Mouse (Mus musculus) thymus, postnatal 14 days (tissue): ENCODE results near the gene Spata45.

Source experiments
- DNase-seq: peaks from one replicate; pipeline ENCODE4 v3.0.0; 2021

The Spata45 gene

GRCm38 (mm10) chr1:191042106-191042505, 5.7 kb downstream of the Spata45 start:
- no peak for DNase-seq

- no peak for DNase-seq
Observed at GRCm38 (mm10) chr1:191042688-191043087, 6.2 kb downstream of the Spata45 start.

- no peak for DNase-seq
Observed at GRCm38 (mm10) chr1:191045264-191045663, 8.8 kb downstream of the Spata45 start.

- no peak for DNase-seq
Observed at GRCm38 (mm10) chr1:191046231-191046824, 9.9 kb downstream of the Spata45 start.

DNA sequence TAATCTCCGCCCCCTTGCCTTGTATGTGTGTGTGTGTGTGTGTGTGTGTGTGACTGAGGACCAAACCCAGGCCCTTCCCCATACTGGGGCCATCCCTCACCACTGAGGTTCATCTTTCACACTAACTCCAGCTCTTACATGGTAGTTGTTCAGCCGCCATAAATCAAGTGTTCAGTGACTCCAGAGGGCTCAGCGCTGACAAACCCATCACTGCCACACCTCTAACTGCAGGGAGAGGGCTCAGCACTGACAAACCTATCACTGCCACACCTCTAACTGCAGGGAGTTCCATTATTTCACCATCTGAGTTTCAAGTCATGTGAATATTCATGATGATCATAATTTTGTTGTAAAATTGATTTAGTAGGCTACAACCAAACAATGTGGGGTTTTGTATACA, 17.1 kb downstream of the Spata45 start:
- no peak for DNase-seq

DNA sequence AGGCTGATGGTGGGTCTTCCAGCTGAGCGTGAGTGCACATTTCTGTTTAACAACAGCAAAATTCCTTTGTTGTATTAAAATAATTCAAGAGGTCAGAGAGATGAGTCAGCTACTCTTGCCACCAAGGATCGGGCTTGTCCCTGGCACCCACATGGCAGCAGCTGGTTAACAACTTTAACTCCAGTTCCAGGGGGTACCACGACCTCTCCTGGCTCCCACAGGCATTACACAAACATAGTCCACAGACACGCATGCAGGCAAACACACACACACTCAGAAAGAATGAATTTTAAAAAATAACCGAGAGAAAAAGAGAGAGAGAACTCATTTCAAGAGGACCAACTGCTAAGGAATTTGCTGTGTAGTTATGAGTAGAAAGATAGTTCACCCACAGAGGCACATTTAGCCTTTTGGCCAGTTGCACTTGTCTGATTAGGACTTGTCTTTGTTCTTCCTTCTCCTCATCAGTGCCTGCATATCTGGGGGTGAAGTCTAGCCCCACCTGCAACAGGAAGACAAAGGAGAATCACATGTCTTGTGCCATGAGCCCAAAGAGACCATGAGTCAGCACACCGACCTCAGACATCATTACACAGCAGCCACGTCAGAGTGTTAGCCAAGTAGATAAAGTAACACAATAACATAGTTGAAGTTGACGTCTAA, 18.6 kb downstream of the Spata45 start:
- DNase-seq, result no peak

- DNase-seq, result no peak
Observed at GRCm38 (mm10) chr1:191055533-191055873, 19.1 kb downstream of the Spata45 start.

- no peak for DNase-seq
Observed at GRCm38 (mm10) chr1:191057461-191057860, 21.0 kb downstream of the Spata45 start.

DNA sequence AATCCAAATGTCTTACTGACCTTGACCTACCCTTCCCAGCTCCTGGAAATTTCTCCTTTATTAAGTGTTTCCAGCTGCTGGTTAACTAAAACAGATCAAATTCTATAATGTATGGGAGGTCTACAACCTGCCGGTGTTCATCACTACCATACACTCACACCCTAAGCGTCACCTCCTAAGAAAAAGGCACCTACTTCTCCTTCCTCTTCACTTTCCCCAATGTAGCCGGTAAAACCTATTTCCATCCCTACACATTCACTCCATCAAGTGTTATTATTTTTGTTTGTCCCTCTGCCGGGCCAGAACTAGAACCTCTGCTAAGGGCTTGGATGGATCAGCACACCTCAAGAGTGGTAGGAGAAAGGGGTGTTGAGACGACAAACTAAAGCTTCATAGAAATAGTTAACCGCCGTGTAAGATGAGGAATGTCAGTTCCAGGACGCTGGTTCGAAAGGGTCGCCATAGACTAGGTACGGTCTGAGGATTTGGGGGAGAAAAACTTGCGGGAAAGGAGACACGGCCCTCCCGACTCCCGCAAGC, 25.9 kb downstream of the Spata45 start:
- no peak for DNase-seq

- DNase-seq, result peak; percentile 92
Observed at GRCm38 (mm10) chr1:191062781-191063485, 26.5 kb downstream of the Spata45 start, which contains the start of the genes Tatdn3 and Nsl1. TSS of gene Tatdn3 (minus strand) at chr1:191062932. TSS of gene Nsl1 (plus strand) at chr1:191063012.

GRCm38 (mm10) chr1:191063700-191064099, 27.3 kb downstream of the Spata45 start:
- DNase-seq, result no peak

DNA sequence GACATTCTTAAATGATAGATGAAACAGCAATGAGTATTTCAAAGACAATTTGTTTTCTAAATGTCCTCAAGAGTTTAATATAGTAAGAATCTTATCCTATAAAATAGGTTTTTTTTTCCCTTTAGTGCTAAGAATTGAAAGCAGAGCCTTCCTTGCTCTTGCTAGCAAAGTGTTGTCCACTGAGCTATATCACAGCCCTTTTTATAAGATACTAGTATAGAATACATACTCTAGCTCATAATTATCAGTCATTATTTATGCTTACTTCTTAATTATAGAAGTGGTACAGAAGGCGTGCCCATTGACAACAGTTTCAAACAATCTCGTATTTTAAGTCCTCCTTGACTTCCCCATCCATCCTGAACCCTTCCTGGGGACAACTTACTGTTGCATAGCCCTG, 28.1 kb downstream of the Spata45 start:
- DNase-seq, result no peak

- no peak for DNase-seq
Observed at GRCm38 (mm10) chr1:191065188-191065587, 28.7 kb downstream of the Spata45 start.

- no peak for DNase-seq
Observed at GRCm38 (mm10) chr1:191068377-191068776, 31.9 kb downstream of the Spata45 start.

GRCm38 (mm10) chr1:191070259-191070658, 33.8 kb downstream of the Spata45 start:
- DNase-seq, result no peak

- no peak for DNase-seq
Observed at GRCm38 (mm10) chr1:191071613-191072012, 35.2 kb downstream of the Spata45 start.

DNA sequence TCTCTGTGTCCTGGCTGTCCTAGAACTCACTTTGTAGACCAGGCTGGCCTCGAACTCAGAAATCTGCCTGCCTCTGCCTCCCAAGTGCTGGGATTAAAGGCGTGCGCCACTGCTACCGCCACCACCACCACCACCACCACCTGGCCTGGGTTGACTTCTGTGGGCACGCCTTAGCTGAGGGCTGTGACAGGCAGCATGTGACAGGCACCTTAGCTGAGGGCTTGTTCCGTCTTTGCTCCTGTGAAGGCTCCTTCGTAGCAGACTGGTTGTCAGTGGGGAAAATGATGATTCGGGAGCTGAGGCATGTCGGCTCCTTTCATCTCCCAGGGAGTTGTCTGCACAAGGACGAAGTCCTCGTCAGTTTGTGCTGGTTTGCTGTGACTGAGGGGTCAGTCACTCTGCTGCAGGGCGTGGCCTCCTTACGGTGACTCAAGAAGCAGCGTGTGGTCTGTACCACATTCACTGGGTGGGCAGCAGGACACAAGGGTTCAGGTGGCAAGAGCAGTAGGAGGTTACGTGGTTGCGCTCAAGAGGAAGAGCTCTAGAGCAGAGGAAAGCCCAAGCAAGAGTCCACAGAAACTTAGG, 36.0 kb downstream of the Spata45 start:
- no peak for DNase-seq

DNA sequence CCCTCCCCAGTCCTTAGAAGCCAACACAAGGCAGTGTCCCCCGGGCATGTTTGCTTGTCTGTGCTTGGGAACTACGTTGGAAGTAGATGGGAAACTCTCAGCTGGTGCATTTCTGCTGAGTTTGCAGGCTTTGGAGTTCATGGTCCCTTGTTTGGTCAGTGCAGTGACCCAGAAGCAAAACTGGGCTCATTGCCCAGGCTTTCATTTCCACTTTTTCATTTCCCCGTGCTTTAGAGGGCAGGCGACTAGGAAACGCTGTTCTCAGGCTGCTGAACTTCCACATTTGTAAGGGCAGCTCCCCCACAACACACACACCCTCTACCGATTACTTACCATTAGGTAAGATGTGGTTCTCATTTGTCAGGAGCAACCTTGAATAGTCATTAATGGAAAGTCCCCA, 36.6 kb downstream of the Spata45 start:
- no peak for DNase-seq

DNA sequence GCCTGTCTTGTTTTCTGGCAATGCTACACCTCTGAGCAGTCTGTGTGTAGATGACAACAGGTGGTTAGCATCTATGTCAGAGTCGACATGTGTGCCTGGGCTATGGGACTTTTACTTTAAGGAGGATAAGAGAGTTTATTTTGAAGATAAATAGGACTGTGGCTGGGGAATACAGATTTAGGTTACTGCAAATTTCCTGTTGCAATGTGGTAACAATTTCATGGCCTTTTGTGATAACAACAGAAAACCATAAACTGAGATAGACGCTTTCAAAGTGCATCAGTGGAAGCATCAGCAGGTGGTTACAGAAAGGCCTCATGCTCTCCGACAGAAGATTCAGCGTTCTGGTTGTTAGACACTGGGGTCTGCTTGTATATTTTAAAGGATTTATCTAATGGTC, 37.0 kb downstream of the Spata45 start:
- no peak for DNase-seq

GRCm38 (mm10) chr1:191075199-191075883, 38.9 kb downstream of the Spata45 start:
- DNase-seq, result peak; percentile 14

DNA sequence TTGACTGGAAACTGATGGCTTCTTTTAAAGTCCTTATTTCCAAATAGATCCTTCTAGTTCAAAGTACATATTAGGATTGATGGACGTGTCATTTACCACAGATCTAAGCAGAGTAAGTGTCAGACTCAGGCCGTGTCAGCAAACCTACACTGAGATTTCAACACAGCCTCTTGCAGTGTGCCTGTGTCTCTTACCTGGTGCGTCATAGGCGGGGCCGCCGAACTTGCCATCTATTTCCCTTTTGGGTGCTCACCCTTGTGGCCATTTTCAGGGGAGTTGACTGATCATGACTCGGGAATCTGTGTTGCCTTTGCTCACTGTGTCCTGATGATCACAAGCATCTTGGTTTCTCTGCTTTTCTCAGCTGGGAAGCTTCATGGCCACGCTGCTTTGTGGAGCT, 46.8 kb downstream of the Spata45 start:
- DNase-seq, result no peak

DNA sequence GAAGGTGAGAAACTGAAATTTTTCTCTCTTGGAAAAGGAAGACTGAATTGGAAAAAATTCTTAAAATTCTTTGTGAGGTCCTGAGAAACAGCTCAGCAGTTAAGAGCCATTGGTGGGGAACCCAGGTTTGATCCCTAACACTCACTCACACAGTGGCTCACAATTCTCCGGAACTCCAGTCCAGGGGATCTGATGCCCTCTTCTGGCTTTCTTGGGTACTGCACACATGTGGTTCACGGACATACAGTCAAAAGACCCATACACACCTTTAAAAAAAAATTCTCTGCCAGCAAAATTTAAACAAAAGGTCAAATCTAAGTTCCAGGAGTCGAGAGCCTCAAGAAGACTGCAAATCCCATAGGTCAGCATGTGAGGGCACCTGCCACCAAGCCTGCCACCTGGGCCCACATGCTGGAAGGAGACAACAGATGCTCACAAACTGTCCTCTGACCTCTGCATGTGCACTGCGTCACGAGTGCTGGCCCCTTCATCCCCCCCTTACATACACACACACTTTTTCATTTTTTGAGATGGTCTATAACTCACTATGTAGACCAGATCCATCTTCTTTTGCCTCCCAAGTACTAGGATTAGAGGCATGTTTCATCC, 48.6 kb downstream of the Spata45 start:
- DNase-seq, result peak; percentile 62

- no peak for DNase-seq
Observed at GRCm38 (mm10) chr1:191085597-191085996, 49.2 kb downstream of the Spata45 start.
